Mouse (Mus musculus): ENCODE results near the gene Ppm1l. TPM values are rescaled to one million over a fixed set of nuclear protein-coding genes. Genes with fewer than 3 reads are reported as not detected.

Ppm1l gene
- polyA plus RNA-seq, 1 experiment from 2014 or later = 24.4 TPM

GRCm38 (mm10) chr3:69465751-69466150 lies 149.1 kb downstream of the Ppm1l start:
- ATAC-seq = no peak
- Histone ChIP-seq H3K9me3 (ENCODE audit: control insufficient read depth, low read length) (no peaks in the 10 kb centered on the region), H3K9ac (replicated peaks; ENCODE audit: low read depth, low read length) (no peak overlapping the region), H3K36me3 (ENCODE audit: control insufficient read depth, insufficient read depth) (no peaks in the 10 kb centered on the region), H3K4me1 (replicated peaks; ENCODE audit: control insufficient read depth, insufficient read depth, low read length) (peaks cover 30% of the 10 kb centered on the region), H3K27ac (ENCODE audit: low read length) (no peak overlapping the region), H3K4me3 (replicated peaks; ENCODE audit: low read length) (no peak overlapping the region), H3K4me2 (ENCODE audit: low read length) (no peak overlapping the region), H3K27me3 (replicated peaks; ENCODE audit: control insufficient read depth, insufficient read depth, low read length) (no peaks in the 10 kb centered on the region)
- WGBS = 96% methylated on average over 4 of the region's 4 CpGs

DNA sequence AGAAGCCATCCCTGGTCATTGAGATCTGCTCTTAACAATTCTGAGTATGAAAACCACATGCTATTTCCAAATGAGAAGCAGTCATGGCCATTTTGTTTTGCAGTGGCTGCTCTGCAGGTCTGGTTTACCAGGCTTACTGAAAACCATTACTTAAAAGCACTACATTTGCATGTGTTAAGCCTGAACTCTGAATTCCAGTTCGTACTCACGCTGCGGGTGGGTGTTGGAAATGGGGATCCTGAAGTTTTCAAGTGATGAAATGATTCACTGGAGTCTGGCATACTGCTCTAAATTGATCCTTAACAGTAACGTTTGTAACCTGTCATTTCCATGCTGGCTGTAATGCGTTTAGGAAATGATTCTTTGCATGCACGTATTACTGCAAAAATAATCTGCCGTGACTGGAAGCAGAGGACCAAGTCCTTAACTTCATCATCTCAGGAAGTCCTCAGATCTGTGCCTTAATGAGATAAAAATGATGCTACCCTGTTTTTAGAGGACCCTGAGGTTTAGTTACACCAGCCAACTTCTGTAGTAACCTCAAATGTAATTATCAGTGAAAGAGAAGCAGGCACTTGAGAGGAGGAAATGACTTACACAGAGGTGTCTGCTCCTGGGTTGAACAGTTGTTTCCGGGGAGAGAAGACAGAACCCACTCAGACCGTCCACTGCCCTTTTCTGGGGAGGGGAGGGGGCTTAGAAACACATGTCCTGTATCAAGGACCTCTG lies 151.8 kb downstream of the Ppm1l start:
- Histone ChIP-seq H3K27me3 (replicated peaks; ENCODE audit: control insufficient read depth, insufficient read depth, low read length) (no peaks in the 10 kb centered on the region), H3K9ac (replicated peaks; ENCODE audit: low read depth, low read length) (no peak overlapping the region), H3K9me3 (ENCODE audit: control insufficient read depth, low read length) (no peaks in the 10 kb centered on the region), H3K4me3 (replicated peaks; ENCODE audit: low read length) (no peak overlapping the region), H3K36me3 (ENCODE audit: control insufficient read depth, insufficient read depth) (no peaks in the 10 kb centered on the region), H3K4me2 (ENCODE audit: low read length) (no peak overlapping the region), H3K4me1 (replicated peaks; ENCODE audit: control insufficient read depth, insufficient read depth, low read length) (peaks cover 30% of the 10 kb centered on the region), H3K27ac (ENCODE audit: low read length) (no peak overlapping the region)
- ATAC-seq = no peak
- whole genome bisulfite sequencing = 39% methylated on average over 9 of the region's 9 CpGs

DNA sequence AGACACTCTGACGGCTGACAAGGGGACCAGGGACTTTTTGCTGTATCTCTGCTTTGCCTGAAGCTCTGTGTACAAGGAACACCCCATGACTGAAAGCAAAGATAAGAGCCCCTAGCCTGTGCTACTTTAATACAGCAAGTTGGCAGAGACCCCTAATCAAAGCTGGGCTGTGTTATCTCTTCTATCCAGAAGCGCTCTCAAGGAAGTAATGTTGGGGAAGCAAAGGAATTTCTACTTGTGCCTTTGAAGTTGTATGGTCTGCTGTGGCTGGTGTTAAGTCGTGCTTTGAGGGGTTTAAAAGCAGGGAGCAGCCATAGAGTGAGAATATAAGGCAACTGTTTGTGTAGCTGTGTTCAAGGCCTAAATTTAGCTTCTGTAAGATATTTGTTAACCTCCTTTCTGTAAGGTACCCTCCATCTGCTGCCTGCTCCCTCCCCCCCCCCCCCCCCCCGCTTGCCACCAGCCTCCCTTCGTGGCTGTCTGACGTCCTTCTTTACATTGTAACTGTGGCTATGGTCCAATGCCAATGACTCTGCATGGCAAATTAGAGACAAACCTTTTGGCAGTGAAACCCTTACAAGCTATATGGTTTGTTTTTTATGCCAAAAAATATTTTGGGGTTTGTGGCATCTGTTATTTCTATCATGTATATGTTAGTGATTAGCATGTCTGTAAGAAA lies 152.9 kb downstream of the Ppm1l start:
- no peak overlapping the region for H3K9ac ChIP-seq (replicated peaks; ENCODE audit: low read depth, low read length)
- peak overlapping the region; percentile 20 for H3K4me2 ChIP-seq (ENCODE audit: low read length)
- peaks cover 30% of the 10 kb centered on the region for H3K4me1 ChIP-seq (replicated peaks; ENCODE audit: control insufficient read depth, insufficient read depth, low read length)
- WGBS = 9% methylated on average over 5 of the region's 6 CpGs
- H3K27me3 ChIP-seq (replicated peaks; ENCODE audit: control insufficient read depth, insufficient read depth, low read length) = no peaks in the 10 kb centered on the region
- peak overlapping the region; percentile 75 for H3K27ac ChIP-seq (ENCODE audit: low read length)
- peaks cover 4% of the 10 kb centered on the region; the same call in 1 of the 2 replicates for H3K9me3 ChIP-seq (ENCODE audit: control insufficient read depth, low read length)
- ATAC-seq = peak; percentile 59
- H3K4me3 ChIP-seq (replicated peaks; ENCODE audit: low read length) = no peak overlapping the region
- no peaks in the 10 kb centered on the region for H3K36me3 ChIP-seq (ENCODE audit: control insufficient read depth, insufficient read depth)

DNA sequence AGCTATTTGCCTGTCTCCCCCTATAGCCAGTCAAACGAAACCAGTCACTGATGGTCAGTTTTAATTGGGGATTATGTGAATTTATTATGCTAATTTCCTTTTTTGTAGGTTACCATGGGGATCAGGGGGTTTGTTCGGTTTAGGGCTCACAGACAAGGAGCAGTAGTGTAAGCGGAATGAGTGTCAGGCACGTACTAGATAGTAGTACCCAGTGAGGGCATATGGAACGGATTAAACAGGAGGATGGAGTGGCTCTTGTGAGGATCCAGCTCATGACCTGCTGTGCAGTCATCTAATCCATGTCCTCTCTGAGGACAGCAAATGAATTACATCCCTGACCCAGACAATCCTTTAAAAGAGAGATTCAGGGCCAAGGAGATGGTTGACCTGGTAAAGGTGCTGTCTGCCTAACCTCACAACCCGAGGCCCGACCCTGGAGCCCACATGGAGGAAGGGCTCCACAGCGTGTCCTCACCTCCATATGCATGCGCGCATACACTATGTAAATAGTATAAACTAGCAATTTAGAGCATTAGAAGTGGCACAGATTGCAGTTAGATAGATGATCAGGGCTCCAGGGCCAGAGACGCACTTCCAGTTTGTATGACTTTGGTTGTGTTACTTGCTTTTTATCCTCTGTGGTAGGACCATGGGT lies 153.6 kb downstream of the Ppm1l start:
- WGBS = 40% methylated on average over 11 of the region's 11 CpGs
- Histone ChIP-seq H3K9me3 (ENCODE audit: control insufficient read depth, low read length) (peaks cover 4% of the 10 kb centered on the region; the same call in 1 of the 2 replicates), H3K27ac (ENCODE audit: low read length) (peak overlapping the region; percentile 16), H3K27me3 (replicated peaks; ENCODE audit: control insufficient read depth, insufficient read depth, low read length) (no peaks in the 10 kb centered on the region), H3K4me3 (replicated peaks; ENCODE audit: low read length) (no peak overlapping the region), H3K4me2 (ENCODE audit: low read length) (no peak overlapping the region), H3K4me1 (replicated peaks; ENCODE audit: control insufficient read depth, insufficient read depth, low read length) (peaks cover 30% of the 10 kb centered on the region), H3K9ac (replicated peaks; ENCODE audit: low read depth, low read length) (no peak overlapping the region), H3K36me3 (ENCODE audit: control insufficient read depth, insufficient read depth) (no peaks in the 10 kb centered on the region)
- ATAC-seq = peak; percentile 79

DNA sequence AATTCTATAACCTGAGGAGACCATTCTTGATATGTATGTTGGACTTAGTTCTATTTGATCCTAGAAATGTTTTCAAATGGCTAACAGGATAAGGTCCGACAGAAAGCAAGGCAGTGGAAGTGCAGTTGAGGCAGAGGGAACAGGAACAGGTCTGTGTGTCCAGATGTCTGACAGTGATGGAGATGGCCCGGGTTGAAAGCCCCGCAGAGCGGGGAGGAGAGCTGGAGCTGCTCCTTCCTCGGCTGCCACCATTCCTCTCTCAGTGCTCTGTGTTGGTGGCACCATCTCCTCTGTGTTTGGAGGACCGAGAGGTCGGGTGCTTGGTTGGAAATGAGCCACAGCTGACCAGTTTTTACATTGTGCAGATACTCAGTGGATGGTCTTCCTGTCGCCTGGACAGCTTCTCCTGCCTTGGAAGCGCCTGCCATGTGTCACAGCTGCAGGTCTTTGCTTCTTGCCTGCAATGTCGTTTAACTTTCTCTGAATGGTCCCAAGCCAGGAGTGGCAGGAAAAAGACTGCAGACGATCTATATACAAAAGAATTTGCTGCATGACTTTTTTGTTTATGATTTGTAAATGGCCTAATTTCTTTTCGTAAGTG lies 159.3 kb downstream of the Ppm1l start:
- H3K4me3 ChIP-seq (replicated peaks; ENCODE audit: low read length) = no peak overlapping the region
- no peak for ATAC-seq
- no peaks in the 10 kb centered on the region for H3K27me3 ChIP-seq (replicated peaks; ENCODE audit: control insufficient read depth, insufficient read depth, low read length)
- H3K4me1 ChIP-seq (replicated peaks; ENCODE audit: control insufficient read depth, insufficient read depth, low read length) = peaks cover 16% of the 10 kb centered on the region
- no peak overlapping the region for H3K4me2 ChIP-seq (ENCODE audit: low read length)
- H3K9me3 ChIP-seq (ENCODE audit: control insufficient read depth, low read length) = peaks cover 4% of the 10 kb centered on the region; the same call in 1 of the 2 replicates
- 60% methylated on average over 12 of the region's 12 CpGs for WGBS
- no peak overlapping the region for H3K9ac ChIP-seq (replicated peaks; ENCODE audit: low read depth, low read length)
- H3K36me3 ChIP-seq (ENCODE audit: control insufficient read depth, insufficient read depth) = no peaks in the 10 kb centered on the region
- H3K27ac ChIP-seq (ENCODE audit: low read length) = no peak overlapping the region

- no peak overlapping the region for H3K4me2 ChIP-seq (ENCODE audit: low read length)
- H3K27ac ChIP-seq (ENCODE audit: low read length) = no peak overlapping the region
- no peak overlapping the region for H3K4me3 ChIP-seq (replicated peaks; ENCODE audit: low read length)
- no peak overlapping the region for H3K9ac ChIP-seq (replicated peaks; ENCODE audit: low read depth, low read length)
- no peaks in the 10 kb centered on the region for H3K36me3 ChIP-seq (ENCODE audit: control insufficient read depth, insufficient read depth)
- no peaks in the 10 kb centered on the region for H3K27me3 ChIP-seq (replicated peaks; ENCODE audit: control insufficient read depth, insufficient read depth, low read length)
- no peaks in the 10 kb centered on the region for H3K9me3 ChIP-seq (ENCODE audit: control insufficient read depth, low read length)
- peaks cover 25% of the 10 kb centered on the region for H3K4me1 ChIP-seq (replicated peaks; ENCODE audit: control insufficient read depth, insufficient read depth, low read length)
- ATAC-seq = 0 out of 2 replicates have a peak, but pooled peaks have one; percentile 9
- 37% methylated on average over 3 of the region's 3 CpGs for WGBS
These were observed 163.3 kb downstream of the Ppm1l start for GRCm38 (mm10) chr3:69479937-69480336.

DNA sequence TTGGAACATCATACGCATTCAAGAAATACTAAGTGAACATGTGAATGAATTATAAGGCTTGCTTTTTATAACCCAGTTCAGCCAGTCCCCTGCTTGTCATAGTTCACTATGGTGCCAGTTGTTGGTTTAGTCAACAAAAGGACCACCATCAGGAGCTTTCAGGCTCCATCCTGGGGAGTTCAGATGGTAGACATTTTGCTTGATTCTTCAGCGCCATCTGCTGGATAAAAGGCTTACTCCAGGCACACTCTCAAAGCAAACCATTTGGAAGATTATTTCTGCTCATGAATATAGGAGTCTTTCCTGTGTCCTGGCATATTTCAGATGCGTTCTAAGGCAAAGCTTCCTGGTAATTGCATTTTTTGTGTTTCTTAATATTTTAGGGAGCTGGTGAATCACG lies 165.2 kb downstream of the Ppm1l start:
- Histone ChIP-seq H3K27ac (ENCODE audit: low read length) (no peak overlapping the region), H3K9me3 (ENCODE audit: control insufficient read depth, low read length) (no peaks in the 10 kb centered on the region), H3K9ac (replicated peaks; ENCODE audit: low read depth, low read length) (no peak overlapping the region), H3K4me3 (replicated peaks; ENCODE audit: low read length) (no peak overlapping the region), H3K4me2 (ENCODE audit: low read length) (no peak overlapping the region), H3K36me3 (ENCODE audit: control insufficient read depth, insufficient read depth) (no peaks in the 10 kb centered on the region), H3K27me3 (replicated peaks; ENCODE audit: control insufficient read depth, insufficient read depth, low read length) (no peaks in the 10 kb centered on the region), H3K4me1 (replicated peaks; ENCODE audit: control insufficient read depth, insufficient read depth, low read length) (peaks cover 21% of the 10 kb centered on the region)
- 27% methylated on average over 4 of the region's 4 CpGs for WGBS
- peak; percentile 69 for ATAC-seq

DNA sequence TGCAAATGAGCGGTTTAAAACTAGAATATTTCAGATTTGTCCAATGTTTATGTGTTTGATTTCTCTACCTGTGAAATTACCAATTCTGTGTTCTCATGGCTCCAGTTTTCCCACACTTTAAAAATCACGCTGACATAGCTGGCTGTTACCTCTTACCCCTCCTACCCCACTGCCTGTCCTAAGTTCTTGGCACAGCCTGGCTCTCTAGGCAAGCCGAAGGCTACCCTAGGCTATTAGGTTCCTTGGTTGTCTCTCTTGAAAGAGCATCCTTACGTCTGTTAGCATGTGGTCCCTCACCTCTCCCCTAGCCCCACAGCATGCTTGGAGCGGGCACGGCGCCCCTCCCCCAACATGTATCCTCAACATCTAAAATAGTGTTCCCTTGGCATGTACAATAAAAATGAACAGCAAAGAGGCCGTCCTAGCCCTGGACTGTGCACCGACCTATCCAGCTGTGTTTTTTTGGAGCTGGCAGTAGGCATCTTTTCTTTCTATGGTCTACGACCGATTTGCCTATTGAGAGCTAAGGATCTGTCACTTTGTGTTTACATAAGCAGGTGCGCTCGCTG lies 167.4 kb downstream of the Ppm1l start:
- 69% methylated on average over 13 of the region's 13 CpGs for WGBS
- Histone ChIP-seq H3K4me1 (replicated peaks; ENCODE audit: control insufficient read depth, insufficient read depth, low read length) (peaks cover 24% of the 10 kb centered on the region), H3K9ac (replicated peaks; ENCODE audit: low read depth, low read length) (no peak overlapping the region), H3K4me2 (ENCODE audit: low read length) (no peak overlapping the region), H3K36me3 (ENCODE audit: control insufficient read depth, insufficient read depth) (no peaks in the 10 kb centered on the region), H3K27me3 (replicated peaks; ENCODE audit: control insufficient read depth, insufficient read depth, low read length) (no peaks in the 10 kb centered on the region), H3K9me3 (ENCODE audit: control insufficient read depth, low read length) (no peaks in the 10 kb centered on the region; the same call in 1 of the 2 replicates), H3K4me3 (replicated peaks; ENCODE audit: low read length) (no peak overlapping the region), H3K27ac (ENCODE audit: low read length) (no peak overlapping the region)
- no peak for ATAC-seq

DNA sequence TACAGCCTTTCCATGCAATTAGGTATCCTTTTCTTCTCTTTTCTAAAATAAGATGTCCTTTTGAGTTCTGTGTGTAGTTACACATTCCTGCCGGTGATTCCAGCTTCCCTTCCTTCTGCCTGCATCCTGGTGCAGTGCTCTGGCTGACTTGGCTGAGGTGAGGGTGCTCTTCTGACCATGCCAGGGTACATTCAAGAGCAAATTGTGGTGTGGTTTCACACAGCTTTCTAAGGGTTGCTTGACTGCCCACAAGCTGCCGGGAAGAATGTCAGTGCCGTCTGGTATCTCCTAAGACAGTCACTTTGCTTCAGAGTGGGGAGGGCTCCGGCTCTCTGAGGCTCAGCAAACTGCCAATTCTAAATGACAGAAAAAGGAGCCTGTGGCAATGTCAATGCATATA lies 167.9 kb downstream of the Ppm1l start:
- Histone ChIP-seq H3K36me3 (ENCODE audit: control insufficient read depth, insufficient read depth) (no peaks in the 10 kb centered on the region), H3K4me2 (ENCODE audit: low read length) (no peak overlapping the region), H3K4me3 (replicated peaks; ENCODE audit: low read length) (no peak overlapping the region), H3K27me3 (replicated peaks; ENCODE audit: control insufficient read depth, insufficient read depth, low read length) (no peaks in the 10 kb centered on the region), H3K27ac (ENCODE audit: low read length) (no peak overlapping the region), H3K4me1 (replicated peaks; ENCODE audit: control insufficient read depth, insufficient read depth, low read length) (peaks cover 27% of the 10 kb centered on the region), H3K9ac (replicated peaks; ENCODE audit: low read depth, low read length) (no peak overlapping the region), H3K9me3 (ENCODE audit: control insufficient read depth, low read length) (no peaks in the 10 kb centered on the region; the same call in 1 of the 2 replicates)
- WGBS = 54% methylated on average over 4 of the region's 4 CpGs
- ATAC-seq = no peak
